ENCODE assay signal across 23 mouse cellular contexts in genomic region chr12:16779165-16779564, GRCm38 (mm10). TPM values are rescaled to one million over a fixed set of nuclear protein-coding genes. Genes with fewer than 3 reads are reported as not detected.
A peak's percentile ranks its signal among the peaks of the same experiment; 100 is the strongest.
DNase-seq lines count a peak whose midpoint lies in the region; TF ChIP-seq lines count a peak whose summit lies in the region.
"Had no signal": no experiment of that assay in that cellular context is flagged by ENCODE, and none has a peak within 500 bp of the region (broad histone marks: within the 10 kb centered on the region; RNA-seq: fewer than 3 reads in every experiment).

No protein-coding gene starts in this region.

- H3K36me3 ChIP-seq in C2C12 (ENCODE audit: control insufficient read depth, insufficient read depth), result no peaks in the 10 kb centered on the region
- H3K36me3 ChIP-seq: embryonic facial prominence, embryonic 12.5 days; embryonic facial prominence, embryonic 15.5 days; forebrain, embryonic 12.5 days; forebrain, embryonic 15.5 days; heart, embryonic 12.5 days; heart, embryonic 15.5 days had no signal

- H3K79me2 ChIP-seq in C2C12 (ENCODE audit: control insufficient read depth, insufficient read depth), result no peaks in the 10 kb centered on the region

- peaks cover 5% of the 10 kb centered on the region for H3K27me3 ChIP-seq in C2C12 (ENCODE audit: control insufficient read depth, insufficient read depth, insufficient read length)
- H3K27me3 ChIP-seq: embryonic facial prominence, embryonic 12.5 days; embryonic facial prominence, embryonic 15.5 days; forebrain, embryonic 12.5 days; forebrain, embryonic 15.5 days; heart, embryonic 12.5 days; heart, embryonic 15.5 days; Patski had no signal

- no peaks in the 10 kb centered on the region for H3K79me3 ChIP-seq in C2C12 (ENCODE audit: low read depth)

- no peak overlapping the region for H3ac ChIP-seq in C2C12 (ENCODE audit: control insufficient read depth, insufficient read length, low read depth)

- H3K4me3 ChIP-seq in C2C12 (ENCODE audit: insufficient read depth, poor library complexity, severe bottlenecking), result no peak overlapping the region
- H3K4me3 ChIP-seq: embryonic facial prominence, embryonic 12.5 days; embryonic facial prominence, embryonic 15.5 days; forebrain, embryonic 12.5 days; forebrain, embryonic 15.5 days; heart, embryonic 12.5 days; heart, embryonic 15.5 days had no signal

- DNase-seq in brain, adult 2 months (ENCODE audit: low read depth, low spot score), result peak; percentile 20
- peak; percentile 52 for DNase-seq in yolk sac, embryonic 10.5 days (ENCODE audit: low spot score)
- no peak for DNase-seq in cerebellum, adult 11-12 months
- DNase-seq in layer of hippocampus, adult 18-20 months (ENCODE audit: low spot score in 2 of 2), result no peak
- no peak for DNase-seq in adrenal gland, postnatal 14 days
- DNase-seq: adrenal gland, adult 2 months; adrenal gland, postnatal 25 days; B cell, adult 2 months; cerebellum, adult 2 months; cerebellum, adult 9-11 months; cerebellum, postnatal 25 days; gastrocnemius, postnatal 25 days; heart, adult 18-20 months; heart, postnatal 10 days; heart, postnatal 4 days had no signal

- TF ChIP-seq CTCF in C2C12 (IDR thresholded peaks at IDR 0.05; ENCODE audit: control insufficient read depth, insufficient read depth, insufficient read length), result no peak

TF ChIP-seq in C2C12, 6 proteins besides CTCF, POLR2A, EP300 and RAD21:
- TF ChIP-seq MYOG (IDR thresholded peaks at IDR 0.05; ENCODE audit: control insufficient read depth, extremely low read depth, insufficient read length) (no peak), FOSL1 (IDR thresholded peaks at IDR 0.05; ENCODE audit: insufficient read depth, low read length, poor library complexity, severe bottlenecking) (no peak), MYOD1 (IDR thresholded peaks at IDR 0.05; ENCODE audit: control insufficient read depth, insufficient read length, low read depth) (no peak), MAX (IDR thresholded peaks at IDR 0.05) (peak; percentile 18), USF1 (IDR thresholded peaks at IDR 0.05; ENCODE audit: low read depth) (no peak), CEBPB (IDR thresholded peaks at IDR 0.05; ENCODE audit: low read depth) (no peak)

RNA-seq across cellular contexts. Expression of gene Greb1, which starts 21.5 kb away (rescaled TPM):
- 0.04 TPM for polyA plus RNA-seq in C2C12 (2012; fragmentation: generic; extraction: Trizol)
- total RNA-seq in layer of hippocampus, adult 18-20 months (2021), result under 1 TPM; 0.28 to 0.72 TPM
- 27.6 and 35.4 TPM in 2 replicates for total RNA-seq in adrenal gland, postnatal 14 days (2021)

RNA-seq across cellular contexts. Expression of gene E2f6, which starts 31.6 kb away (rescaled TPM):
- 19.0 TPM for polyA plus RNA-seq in C2C12 (2012; fragmentation: generic; extraction: Trizol)
- 10 to 100 TPM; 35.2 to 37.1 TPM for total RNA-seq in layer of hippocampus, adult 18-20 months (2021)
- total RNA-seq in adrenal gland, postnatal 14 days (2021), result 33.4 and 35.7 TPM in 2 replicates

Comparison
In these comparisons a context has a peak if more than half of its experiments do, and no peak if none do; other contexts are left out.
1. DNase-seq: peak in brain, adult 2 months (single experiment) and yolk sac, embryonic 10.5 days (single experiment); none in cerebellum, adult 11-12 months (single experiment), layer of hippocampus, adult 18-20 months (0 of 2) and adrenal gland, postnatal 14 days (single experiment).
2. RNA of gene Greb1, which starts 21.5 kb away (total RNA-seq): 27.6 to 35.4 TPM in adrenal gland, postnatal 14 days; 0.28 to 0.72 TPM in layer of hippocampus, adult 18-20 months; every median in the first group is over 10 times any median in the second.